11 mouse cellular contexts compared by ENCODE assay signal in genomic region chr12:25703023-25703400, GRCm38 (mm10).
DNase-seq lines count a peak whose midpoint lies in the region; ATAC-seq and TF ChIP-seq lines count a peak whose summit lies in the region.
"Had no signal": no experiment of that assay in that cellular context is flagged by ENCODE, and none has a peak within 500 bp of the region (broad histone marks: within the 10 kb centered on the region; RNA-seq: fewer than 3 reads in every experiment).

No protein-coding gene starts in this region.

- no peak for ATAC-seq in heart, embryonic 14.5 days (ENCODE audit: insufficient number of reproducible peaks, insufficient read depth, low FRiP score, low read depth)
- 0 out of 2 replicates have a peak, but pooled peaks have one; percentile 25 for ATAC-seq in common myeloid progenitor, adult 5-6 weeks (replicated peaks; ENCODE audit: low read depth, poor library complexity, severe bottlenecking)
- ATAC-seq in hindbrain, embryonic 13.5 days (ENCODE audit: low FRiP score) = peak; percentile 39; the same call in 1 of the 2 replicates
- ATAC-seq in midbrain, embryonic 13.5 days = no peak

- H3K36me3 ChIP-seq in heart, embryonic 14.5 days (ENCODE audit: control insufficient read depth, insufficient read depth, low read length) = no peaks in the 10 kb centered on the region
- no peaks in the 10 kb centered on the region for H3K36me3 ChIP-seq in heart, adult 2 months (ENCODE audit: control insufficient read depth, insufficient read depth, low read length)
- no peaks in the 10 kb centered on the region for H3K36me3 ChIP-seq in hindbrain, embryonic 13.5 days
- no peaks in the 10 kb centered on the region for H3K36me3 ChIP-seq in midbrain, embryonic 13.5 days
- H3K36me3 ChIP-seq: liver, embryonic 13.5 days had no signal

- no peak for DNase-seq in heart, adult 2 months
- DNase-seq in spleen, postnatal 10 days (ENCODE audit: low spot score in 2 of 2) = no peak
- no peak for DNase-seq in adrenal gland, adult 8-10 months
- no peak for DNase-seq in MN1 (ENCODE audit: low spot score)
- DNase-seq: kidney, adult 18-20 months; liver, embryonic 13.5 days had no signal

- no peak for TF ChIP-seq CTCF in heart, adult 2 months (IDR thresholded peaks at IDR 0.05)

- peak overlapping the region; percentile 53 for H3K4me2 ChIP-seq in heart, embryonic 14.5 days (ENCODE audit: low read length)
- H3K4me2 ChIP-seq in hindbrain, embryonic 13.5 days = peak overlapping the region; percentile 50
- peak overlapping the region; percentile 51 for H3K4me2 ChIP-seq in midbrain, embryonic 13.5 days (replicated peaks)
- H3K4me2 ChIP-seq: liver, embryonic 13.5 days had no signal

- TF ChIP-seq EP300 in heart, adult 2 months (IDR thresholded peaks at IDR 0.05; ENCODE audit: insufficient read depth, low read depth, low read length) = no peak

- 21% methylated on average over 6 of the region's 6 CpGs for WGBS in heart, embryonic 14.5 days
- whole genome bisulfite sequencing in heart, adult 2 months = 28% methylated on average over 6 of the region's 6 CpGs
- WGBS in hindbrain, embryonic 13.5 days = 13% methylated on average over 6 of the region's 6 CpGs
- 7% methylated on average over 6 of the region's 6 CpGs for WGBS in midbrain, embryonic 13.5 days

- TF ChIP-seq POLR2A in heart, adult 2 months (IDR thresholded peaks at IDR 0.05; ENCODE audit: insufficient read depth, low read depth, low read length) = no peak

- H3K27me3 ChIP-seq in heart, embryonic 14.5 days (ENCODE audit: control insufficient read depth, insufficient read depth, low read length) = no peaks in the 10 kb centered on the region
- H3K27me3 ChIP-seq in heart, adult 2 months (ENCODE audit: control insufficient read depth, insufficient read depth, low read length) = no peaks in the 10 kb centered on the region
- no peaks in the 10 kb centered on the region for H3K27me3 ChIP-seq in hindbrain, embryonic 13.5 days
- H3K27me3 ChIP-seq in midbrain, embryonic 13.5 days = no peaks in the 10 kb centered on the region
- H3K27me3 ChIP-seq: liver, embryonic 13.5 days had no signal

- no peak overlapping the region for H3K27ac ChIP-seq in heart, embryonic 14.5 days (replicated peaks in 1 of 2; ENCODE audit: control insufficient read depth in 1 of 2, insufficient read depth in 1 of 2, low read depth in 2 of 2, low read length in 2 of 2)
- H3K27ac ChIP-seq in heart, adult 2 months = no peak overlapping the region
- peak overlapping the region; percentile 53 for H3K27ac ChIP-seq in hindbrain, embryonic 13.5 days
- no peak overlapping the region for H3K27ac ChIP-seq in midbrain, embryonic 13.5 days
- H3K27ac ChIP-seq: liver, embryonic 13.5 days had no signal

- H3K79me2 ChIP-seq in heart, adult 2 months (replicated peaks; ENCODE audit: control insufficient read depth, insufficient read depth, low read length) = no peaks in the 10 kb centered on the region

- H3K9me3 ChIP-seq in heart, embryonic 14.5 days (ENCODE audit: control insufficient read depth, low read length) = no peaks in the 10 kb centered on the region
- H3K9me3 ChIP-seq in hindbrain, embryonic 13.5 days = no peaks in the 10 kb centered on the region
- H3K9me3 ChIP-seq in midbrain, embryonic 13.5 days = no peaks in the 10 kb centered on the region
- H3K9me3 ChIP-seq: liver, embryonic 13.5 days had no signal

- intact Hi-C loops in heart, adult 2 months (cut with DNase I) = no loop called here

- peak overlapping the region; percentile 18; the same call in 1 of the 2 replicates for H3K9ac ChIP-seq in heart, embryonic 14.5 days (ENCODE audit: low read length)
- no peak overlapping the region for H3K9ac ChIP-seq in heart, adult 2 months (ENCODE audit: low read depth, low read length)
- H3K9ac ChIP-seq in hindbrain, embryonic 13.5 days = peak overlapping the region; percentile 55; the same call in 1 of the 2 replicates
- H3K9ac ChIP-seq in midbrain, embryonic 13.5 days (replicated peaks) = peak overlapping the region; percentile 28; the same call in 1 of the 2 replicates
- H3K9ac ChIP-seq: liver, embryonic 13.5 days had no signal

- peaks cover 0 to 8% of the 10 kb centered on the region in 2 experiments; a peak in 2 of 4 replicates for H3K4me1 ChIP-seq in heart, embryonic 14.5 days (ENCODE audit: control insufficient read depth in 2 of 2, insufficient read depth in 2 of 2, low read length in 2 of 2)
- H3K4me1 ChIP-seq in heart, adult 2 months (ENCODE audit: control insufficient read depth, insufficient read depth, low read length) = no peaks in the 10 kb centered on the region
- peaks cover 11% of the 10 kb centered on the region for H3K4me1 ChIP-seq in hindbrain, embryonic 13.5 days (replicated peaks)
- H3K4me1 ChIP-seq in midbrain, embryonic 13.5 days (replicated peaks) = peaks cover 10% of the 10 kb centered on the region
- H3K4me1 ChIP-seq: liver, embryonic 13.5 days had no signal

- peak overlapping the region; percentile 4 to 18; a peak in 2 of 4 replicates for H3K4me3 ChIP-seq in heart, embryonic 14.5 days (ENCODE audit: control insufficient read depth in 1 of 2, insufficient read depth in 1 of 2, low read depth in 1 of 2, low read length in 2 of 2)
- H3K4me3 ChIP-seq in heart, adult 2 months = no peak overlapping the region
- H3K4me3 ChIP-seq in hindbrain, embryonic 13.5 days = peak overlapping the region; percentile 23
- peak overlapping the region; percentile 24 for H3K4me3 ChIP-seq in midbrain, embryonic 13.5 days (replicated peaks)
- H3K4me3 ChIP-seq: erythroblast, embryonic 14.5 days; liver, embryonic 13.5 days had no signal

Comparison
In these comparisons a context has a peak if more than half of its experiments do, and no peak if none do; other contexts are left out.
1. ATAC-seq: peak in common myeloid progenitor, adult 5-6 weeks (single experiment) and hindbrain, embryonic 13.5 days (single experiment); none in heart, embryonic 14.5 days (single experiment) and midbrain, embryonic 13.5 days (single experiment).
2. Peak in every context shown above with its lines, with median percentiles within 50 percentile points of each other: H3K4me2 ChIP-seq.